Mouse (Mus musculus) bone marrow, adult 2 months (tissue): ENCODE data around the gene Mybpc2.

ENCODE experiments used
- CTCF ChIP-seq: fragments of 200-500 bp; IDR thresholded peaks from 2 replicates; pipeline ENCODE4 v1.5.1; 2011; ENCODE audit warnings: low read length, control low read depth; ENCODE audit not compliant: control insufficient read depth, insufficient read depth
- POLR2A ChIP-seq: fragments of 200-500 bp; IDR thresholded peaks from 2 replicates; pipeline ENCODE4 v1.6.1; 2011; ENCODE audit warnings: low read depth, mild to moderate bottlenecking, control low read depth, low read length, borderline replicate concordance; ENCODE audit not compliant: control insufficient read depth

DNA sequence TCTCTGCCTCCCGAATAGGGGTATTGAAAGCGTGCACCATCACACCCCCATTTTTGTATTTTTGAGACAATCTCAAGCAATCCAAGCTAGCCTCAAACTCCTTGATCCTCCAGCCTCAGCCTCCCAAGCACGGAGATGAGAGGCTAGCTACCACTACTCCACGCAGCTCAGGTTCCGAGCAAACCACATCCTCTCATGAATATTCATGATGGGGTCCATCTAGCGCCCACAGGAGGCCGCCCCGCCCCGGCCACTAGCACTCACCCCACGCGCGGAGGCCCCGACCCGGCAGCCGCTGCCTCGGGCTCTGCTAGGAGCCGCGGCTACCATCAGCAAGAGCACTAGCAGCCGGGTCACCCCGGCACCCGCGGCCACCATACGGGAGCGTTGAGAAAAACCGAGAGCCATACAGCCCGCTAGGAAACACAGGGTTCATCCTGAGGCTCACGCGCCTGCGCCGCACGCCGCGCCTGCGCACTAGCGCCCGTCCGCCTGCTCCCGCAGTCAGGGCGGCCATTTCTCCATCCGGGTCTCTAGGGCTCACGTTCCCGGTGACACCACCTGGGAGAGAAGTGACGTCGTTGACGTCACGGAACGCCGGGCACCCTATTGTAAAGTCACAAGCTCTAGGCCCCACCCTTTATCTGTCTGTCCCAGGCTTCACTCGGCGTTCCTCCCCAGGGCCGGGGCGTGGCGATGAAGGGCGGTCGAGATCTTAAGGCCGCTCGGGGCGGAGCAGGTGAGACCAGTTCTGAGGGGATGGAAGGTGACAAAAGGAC, 28.3 kb downstream of the Mybpc2 start, which contains the start of the genes Emc10 and Fam71e1:
- TF ChIP-seq CTCF (no peak), POLR2A (peak; percentile 52)
